Mouse (Mus musculus): ENCODE results near the gene Mmgt2. TPM values are rescaled to one million over a fixed set of nuclear protein-coding genes. Genes with fewer than 3 reads are reported as not detected.

Gene Mmgt2
- polyA plus RNA-seq (2014; fragmentation: Nextera tagmentation; extraction: Ambion mirVana): 44.4 and 49.9 TPM in 2 replicates

DNA sequence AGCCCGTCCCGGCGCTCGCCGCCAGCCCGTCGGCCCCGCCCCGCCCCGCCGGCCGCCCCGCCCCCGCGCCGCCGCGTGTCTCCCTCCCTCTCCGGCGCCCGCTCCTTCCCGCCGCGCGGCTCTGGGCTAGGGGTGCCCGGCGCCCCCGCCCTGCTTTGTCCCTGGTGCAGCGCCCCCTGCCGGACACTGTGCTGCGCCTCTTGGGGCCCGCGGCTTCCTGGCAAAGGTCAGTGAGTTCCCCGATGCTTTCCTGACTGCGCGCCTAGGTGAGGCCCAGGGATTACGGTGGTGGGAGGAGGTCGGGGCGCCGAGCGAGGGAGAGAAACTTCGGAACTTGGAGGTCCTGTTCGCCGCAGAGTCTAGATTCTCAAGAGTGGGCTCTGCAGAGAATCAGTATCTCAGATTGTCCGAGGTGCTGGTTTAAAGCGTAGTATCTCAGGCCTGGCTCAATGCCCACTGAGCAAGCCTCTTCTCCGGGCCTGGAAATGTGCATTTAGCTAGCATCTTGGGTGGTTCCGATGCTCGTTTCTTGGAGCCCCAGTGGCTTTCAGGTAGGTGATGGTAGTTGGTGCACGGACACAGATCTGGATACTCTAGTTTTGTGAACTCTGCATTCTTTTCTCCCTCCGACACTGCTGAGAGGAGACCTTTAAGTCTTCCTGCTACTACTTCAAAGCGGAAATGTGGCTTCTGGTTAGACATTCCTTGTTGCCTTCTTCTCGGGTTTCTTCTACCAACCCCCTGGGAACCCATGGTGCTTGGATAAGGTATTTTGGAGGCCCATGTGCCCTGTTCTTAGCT lies at the start of gene Mmgt2:
Gene Mmgt2, plus strand, starts transcription at position 74 of the 801 bp plus-strand sequence.
- Histone ChIP-seq H3K4me1 (ENCODE audit: control insufficient read depth, insufficient read depth, low read length) (peaks cover 7% of the 10 kb centered on the region), H3K27me3 (ENCODE audit: control insufficient read depth, insufficient read depth, low read length) (no peaks in the 10 kb centered on the region), H3K4me3 (ENCODE audit: low read depth, low read length) (peak within 1 kb of the TSS; percentile 79), H3K36me3 (replicated peaks; ENCODE audit: control insufficient read depth, insufficient read depth, low read depth, low read length) (no peaks in the 10 kb centered on the region; the same call in 1 of the 2 replicates), H3K9ac (replicated peaks; ENCODE audit: low read length) (peak within 1 kb of the TSS; percentile 85), H3K27ac (replicated peaks; ENCODE audit: low read depth, low read length) (peak within 1 kb of the TSS; percentile 83), H3K4me2 (ENCODE audit: low read depth, low read length) (peak within 1 kb of the TSS; percentile 96), H3K9me3 (replicated peaks; ENCODE audit: control insufficient read depth, low read length) (no peaks in the 10 kb centered on the region)
- ATAC-seq (replicated peaks; ENCODE audit: insufficient number of reproducible peaks, low FRiP score, low TSS enrichment, low read depth) (peak; percentile 93), DNase-seq (ENCODE audit: low spot score) (peak; percentile 96)
- WGBS: under 1% methylated on average over 29 of the region's 53 CpGs

- Histone ChIP-seq H3K4me2 (ENCODE audit: low read depth, low read length) (peak overlapping the region; percentile 42), H3K36me3 (replicated peaks; ENCODE audit: control insufficient read depth, insufficient read depth, low read depth, low read length) (peaks cover 12% of the 10 kb centered on the region), H3K27ac (replicated peaks; ENCODE audit: low read depth, low read length) (peak overlapping the region; percentile 63), H3K4me3 (ENCODE audit: low read depth, low read length) (peak overlapping the region; percentile 85), H3K9me3 (replicated peaks; ENCODE audit: control insufficient read depth, low read length) (no peaks in the 10 kb centered on the region), H3K4me1 (ENCODE audit: control insufficient read depth, insufficient read depth, low read length) (no peaks in the 10 kb centered on the region; the same call in 1 of the 2 replicates), H3K27me3 (ENCODE audit: control insufficient read depth, insufficient read depth, low read length) (no peaks in the 10 kb centered on the region), H3K9ac (replicated peaks; ENCODE audit: low read length) (peak overlapping the region; percentile 74)
- 12% methylated on average over 17 of the region's 17 CpGs for WGBS
- DNase-seq (ENCODE audit: low spot score) (peak; percentile 42), ATAC-seq (replicated peaks; ENCODE audit: insufficient number of reproducible peaks, low FRiP score, low TSS enrichment, low read depth) (no peak)
Measured at GRCm38 (mm10) chr11:62601732-62602618, 46.5 kb upstream of the Mmgt2 start.

- no peaks in the 10 kb centered on the region for H3K27me3 ChIP-seq (ENCODE audit: control insufficient read depth, insufficient read depth, low read length)
- no peaks in the 10 kb centered on the region; the same call in 1 of the 2 replicates for H3K4me1 ChIP-seq (ENCODE audit: control insufficient read depth, insufficient read depth, low read length)
- peak overlapping the region; percentile 85 for H3K27ac ChIP-seq (replicated peaks; ENCODE audit: low read depth, low read length)
- peak; percentile 98 for DNase-seq (ENCODE audit: low spot score)
- peak; percentile 90 for ATAC-seq (replicated peaks; ENCODE audit: insufficient number of reproducible peaks, low FRiP score, low TSS enrichment, low read depth)
- WGBS: 0% methylated on average over 58 of the region's 58 CpGs
- H3K9me3 ChIP-seq (replicated peaks; ENCODE audit: control insufficient read depth, low read length): no peaks in the 10 kb centered on the region
- H3K9ac ChIP-seq (replicated peaks; ENCODE audit: low read length): peak overlapping the region; percentile 96
- peak overlapping the region; percentile 75 for H3K4me2 ChIP-seq (ENCODE audit: low read depth, low read length)
- peaks cover 12% of the 10 kb centered on the region for H3K36me3 ChIP-seq (replicated peaks; ENCODE audit: control insufficient read depth, insufficient read depth, low read depth, low read length)
- H3K4me3 ChIP-seq (ENCODE audit: low read depth, low read length): peak overlapping the region; percentile 85
Measured at GRCm38 (mm10) chr11:62602619-62603311, 45.7 kb upstream of the Mmgt2 start.

GRCm38 (mm10) chr11:62603312-62604056 lies 45.0 kb upstream of the Mmgt2 start:
- H3K36me3 ChIP-seq (replicated peaks; ENCODE audit: control insufficient read depth, insufficient read depth, low read depth, low read length): peaks cover 12% of the 10 kb centered on the region
- H3K4me2 ChIP-seq (ENCODE audit: low read depth, low read length): peak overlapping the region; percentile 75
- 0% methylated on average over 13 of the region's 13 CpGs for WGBS
- peak overlapping the region; percentile 96 for H3K9ac ChIP-seq (replicated peaks; ENCODE audit: low read length)
- H3K9me3 ChIP-seq (replicated peaks; ENCODE audit: control insufficient read depth, low read length): no peaks in the 10 kb centered on the region
- H3K27ac ChIP-seq (replicated peaks; ENCODE audit: low read depth, low read length): peak overlapping the region; percentile 85
- H3K4me3 ChIP-seq (ENCODE audit: low read depth, low read length): peak overlapping the region; percentile 85
- ATAC-seq (replicated peaks; ENCODE audit: insufficient number of reproducible peaks, low FRiP score, low TSS enrichment, low read depth) (no peak), DNase-seq (ENCODE audit: low spot score) (peak; percentile 11)
- H3K27me3 ChIP-seq (ENCODE audit: control insufficient read depth, insufficient read depth, low read length): no peaks in the 10 kb centered on the region
- no peaks in the 10 kb centered on the region; the same call in 1 of the 2 replicates for H3K4me1 ChIP-seq (ENCODE audit: control insufficient read depth, insufficient read depth, low read length)

- no peak for ATAC-seq (replicated peaks; ENCODE audit: insufficient number of reproducible peaks, low FRiP score, low TSS enrichment, low read depth)
Measured at GRCm38 (mm10) chr11:62604123-62604706, 44.2 kb upstream of the Mmgt2 start.

DNA sequence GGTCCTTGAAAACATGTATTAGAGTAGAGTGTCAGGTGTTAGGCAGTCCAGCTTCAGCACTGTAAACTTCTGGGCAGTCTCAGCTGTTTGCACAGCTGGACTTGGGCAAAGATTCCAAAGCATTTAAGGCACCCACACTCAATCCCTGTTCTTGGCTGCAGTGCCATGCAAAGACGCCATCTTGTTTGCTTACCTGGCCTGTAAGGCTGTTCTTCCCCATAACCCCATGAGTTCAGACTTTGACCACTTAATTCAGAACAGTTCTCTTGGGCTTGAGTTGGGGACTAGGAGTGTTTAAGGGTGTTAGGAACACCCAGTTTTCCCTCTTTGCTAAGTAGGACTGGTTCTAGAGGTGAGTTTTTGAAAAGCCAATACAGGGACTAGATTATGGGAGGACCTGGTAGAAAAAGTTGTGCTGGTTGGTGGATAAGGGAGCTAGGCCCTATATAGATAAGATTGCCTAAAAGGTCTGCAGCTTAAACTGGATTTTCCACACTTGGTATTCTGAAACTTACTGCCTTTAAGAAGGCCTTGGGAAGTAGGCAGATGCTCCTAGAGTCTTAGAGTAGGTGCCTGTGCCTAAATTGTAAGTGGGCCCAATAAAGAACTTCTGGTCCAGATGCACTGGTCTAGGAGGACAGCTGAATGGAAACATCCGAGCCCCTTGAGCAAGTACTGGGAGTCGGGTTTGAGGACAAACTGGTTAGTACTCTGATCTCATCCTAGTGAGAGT lies 43.4 kb upstream of the Mmgt2 start:
- Histone ChIP-seq H3K4me2 (ENCODE audit: low read depth, low read length) (peak overlapping the region; percentile 75), H3K27me3 (ENCODE audit: control insufficient read depth, insufficient read depth, low read length) (no peaks in the 10 kb centered on the region), H3K9ac (replicated peaks; ENCODE audit: low read length) (peak overlapping the region; percentile 22), H3K9me3 (replicated peaks; ENCODE audit: control insufficient read depth, low read length) (no peaks in the 10 kb centered on the region), H3K4me1 (ENCODE audit: control insufficient read depth, insufficient read depth, low read length) (no peaks in the 10 kb centered on the region; the same call in 1 of the 2 replicates), H3K4me3 (ENCODE audit: low read depth, low read length) (peak overlapping the region; percentile 85), H3K36me3 (replicated peaks; ENCODE audit: control insufficient read depth, insufficient read depth, low read depth, low read length) (peaks cover 12% of the 10 kb centered on the region), H3K27ac (replicated peaks; ENCODE audit: low read depth, low read length) (no peak overlapping the region)
- WGBS: 23% methylated on average over 3 of the region's 3 CpGs
- ATAC-seq (replicated peaks; ENCODE audit: insufficient number of reproducible peaks, low FRiP score, low TSS enrichment, low read depth) (no peak), DNase-seq (ENCODE audit: low spot score) (peak; percentile 19)

More at GRCm38 (mm10) chr11:62604123-62604706, 44.2 kb upstream of the Mmgt2 start:
- Histone ChIP-seq H3K4me1 (ENCODE audit: control insufficient read depth, insufficient read depth, low read length) (no peaks in the 10 kb centered on the region; the same call in 1 of the 2 replicates), H3K27ac (replicated peaks; ENCODE audit: low read depth, low read length) (no peak overlapping the region), H3K4me3 (ENCODE audit: low read depth, low read length) (peak overlapping the region; percentile 85), H3K36me3 (replicated peaks; ENCODE audit: control insufficient read depth, insufficient read depth, low read depth, low read length) (peaks cover 12% of the 10 kb centered on the region), H3K4me2 (ENCODE audit: low read depth, low read length) (peak overlapping the region; percentile 75), H3K9ac (replicated peaks; ENCODE audit: low read length) (peak overlapping the region; percentile 96), H3K9me3 (replicated peaks; ENCODE audit: control insufficient read depth, low read length) (no peaks in the 10 kb centered on the region), H3K27me3 (ENCODE audit: control insufficient read depth, insufficient read depth, low read length) (no peaks in the 10 kb centered on the region)
- 15% methylated on average over 5 of the region's 5 CpGs for WGBS
- DNase-seq (ENCODE audit: low spot score): no peak
